Comparison of ENCODE assay signal across 10 mouse cellular contexts in the genomic region with DNA sequence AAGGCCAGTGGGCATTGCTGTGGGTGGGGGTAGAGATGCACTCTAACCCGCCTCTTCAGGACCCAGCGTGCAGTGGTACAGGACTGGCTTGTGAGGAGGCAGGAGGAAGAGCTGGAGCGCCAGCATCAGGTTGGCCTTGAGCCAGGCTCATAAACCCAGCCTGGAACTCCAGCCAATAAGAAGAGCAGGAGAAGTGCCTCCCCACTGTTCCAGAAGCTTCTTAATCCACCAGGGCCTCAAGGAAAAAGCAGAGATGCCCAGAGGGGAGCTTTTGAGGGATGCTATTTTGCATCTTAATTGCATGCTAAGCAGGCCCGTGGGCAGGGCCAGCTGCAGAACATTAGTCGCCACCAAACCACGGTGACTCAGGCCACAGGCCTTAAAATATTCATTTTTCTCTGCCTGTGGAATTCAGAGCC.
DNase-seq lines count a peak whose midpoint lies in the region; ATAC-seq lines count a peak whose summit lies in the region.
"Had no signal": no experiment of that assay in that cellular context is flagged by ENCODE, and none has a peak within 500 bp of the region (broad histone marks: within the 10 kb centered on the region; RNA-seq: fewer than 3 reads in every experiment).

No protein-coding gene starts in this region.

- H3K27me3 ChIP-seq in hindbrain, embryonic 14.5 days (ENCODE audit: control insufficient read depth, insufficient read depth, low read length), result no peaks in the 10 kb centered on the region
- no peaks in the 10 kb centered on the region; the same call in 1 of the 2 replicates for H3K27me3 ChIP-seq in midbrain, embryonic 15.5 days (replicated peaks)
- H3K27me3 ChIP-seq in kidney, embryonic 15.5 days, result peaks cover 6% of the 10 kb centered on the region; the same call in 1 of the 2 replicates
- H3K27me3 ChIP-seq in intestine, embryonic 15.5 days (replicated peaks), result no peaks in the 10 kb centered on the region; the same call in 1 of the 2 replicates

- peaks cover 11% of the 10 kb centered on the region; the same call in 1 of the 2 replicates for H3K4me1 ChIP-seq in hindbrain, embryonic 14.5 days (replicated peaks; ENCODE audit: control insufficient read depth, insufficient read depth, low read length)
- peaks cover 18% of the 10 kb centered on the region for H3K4me1 ChIP-seq in midbrain, embryonic 15.5 days
- H3K4me1 ChIP-seq in kidney, embryonic 15.5 days, result no peaks in the 10 kb centered on the region
- H3K4me1 ChIP-seq in intestine, embryonic 15.5 days (replicated peaks), result no peaks in the 10 kb centered on the region
- H3K4me1 ChIP-seq: heart, embryonic 15.5 days had no signal

- H3K9ac ChIP-seq in hindbrain, embryonic 14.5 days, result no peak overlapping the region
- H3K9ac ChIP-seq in midbrain, embryonic 15.5 days, result no peak overlapping the region
- no peak overlapping the region for H3K9ac ChIP-seq in kidney, embryonic 15.5 days
- H3K9ac ChIP-seq in intestine, embryonic 15.5 days, result no peak overlapping the region
- H3K9ac ChIP-seq: heart, embryonic 15.5 days had no signal

- peak; percentile 76 for ATAC-seq in hindbrain, embryonic 14.5 days (ENCODE audit: low FRiP score)
- peak; percentile 67 for ATAC-seq in midbrain, embryonic 15.5 days (replicated peaks)
- no peak for ATAC-seq in kidney, embryonic 15.5 days (replicated peaks; ENCODE audit: low FRiP score)
- ATAC-seq in intestine, embryonic 15.5 days, result no peak

- H3K36me3 ChIP-seq in hindbrain, embryonic 14.5 days (replicated peaks; ENCODE audit: control insufficient read depth, insufficient read depth), result no peaks in the 10 kb centered on the region
- no peaks in the 10 kb centered on the region for H3K36me3 ChIP-seq in midbrain, embryonic 15.5 days (replicated peaks)
- no peaks in the 10 kb centered on the region for H3K36me3 ChIP-seq in kidney, embryonic 15.5 days
- H3K36me3 ChIP-seq in intestine, embryonic 15.5 days, result no peaks in the 10 kb centered on the region
- H3K36me3 ChIP-seq: heart, embryonic 15.5 days had no signal

- no peak overlapping the region for H3K4me3 ChIP-seq in hindbrain, embryonic 14.5 days (replicated peaks; ENCODE audit: low read length)
- no peak overlapping the region for H3K4me3 ChIP-seq in midbrain, embryonic 15.5 days
- no peak overlapping the region for H3K4me3 ChIP-seq in kidney, embryonic 15.5 days (replicated peaks)
- no peak overlapping the region for H3K4me3 ChIP-seq in intestine, embryonic 15.5 days (replicated peaks)
- H3K4me3 ChIP-seq: heart, embryonic 15.5 days had no signal

- 25% methylated on average over 6 of the region's 6 CpGs for WGBS in hindbrain, embryonic 14.5 days
- whole genome bisulfite sequencing in midbrain, embryonic 15.5 days, result 21% methylated on average over 6 of the region's 6 CpGs
- WGBS in kidney, embryonic 15.5 days, result 61% methylated on average over 6 of the region's 6 CpGs
- 60% methylated on average over 6 of the region's 6 CpGs for WGBS in intestine, embryonic 15.5 days

- H3K27ac ChIP-seq in hindbrain, embryonic 14.5 days, result no peak overlapping the region
- peak overlapping the region; percentile 54 for H3K27ac ChIP-seq in midbrain, embryonic 15.5 days
- no peak overlapping the region for H3K27ac ChIP-seq in kidney, embryonic 15.5 days
- no peak overlapping the region for H3K27ac ChIP-seq in intestine, embryonic 15.5 days
- H3K27ac ChIP-seq: heart, embryonic 15.5 days had no signal

- H3K9me3 ChIP-seq in hindbrain, embryonic 14.5 days (ENCODE audit: control insufficient read depth, low read length), result 0 out of 2 replicates have a peak, but pooled peaks cover 6% of the 10 kb centered on the region
- H3K9me3 ChIP-seq in midbrain, embryonic 15.5 days, result no peaks in the 10 kb centered on the region
- H3K9me3 ChIP-seq in kidney, embryonic 15.5 days (replicated peaks), result no peaks in the 10 kb centered on the region
- H3K9me3 ChIP-seq in intestine, embryonic 15.5 days, result no peaks in the 10 kb centered on the region
- H3K9me3 ChIP-seq: heart, embryonic 15.5 days had no signal

- DNase-seq in retina, postnatal 1 day, result peak; percentile 55
- DNase-seq in retina, embryonic 14.5 days (ENCODE audit: low spot score), result no peak
- peak; percentile 36 for DNase-seq in hindbrain, embryonic 14.5 days (ENCODE audit: low spot score)
- DNase-seq in embryo, embryonic 11 days, result no peak
- no peak for DNase-seq in lung, adult 18-20 months
- DNase-seq: kidney, postnatal 25 days had no signal

- no peak overlapping the region for H3K4me2 ChIP-seq in hindbrain, embryonic 14.5 days (replicated peaks)
- H3K4me2 ChIP-seq in midbrain, embryonic 15.5 days, result no peak overlapping the region
- no peak overlapping the region for H3K4me2 ChIP-seq in kidney, embryonic 15.5 days
- H3K4me2 ChIP-seq in intestine, embryonic 15.5 days (replicated peaks), result no peak overlapping the region
- H3K4me2 ChIP-seq: heart, embryonic 15.5 days had no signal

Comparison
In these comparisons a context has a peak if more than half of its experiments do, and no peak if none do; other contexts are left out.
1. DNase-seq: peak in retina, postnatal 1 day (single experiment) and hindbrain, embryonic 14.5 days (single experiment); none in retina, embryonic 14.5 days (single experiment), embryo, embryonic 11 days (single experiment) and lung, adult 18-20 months (0 of 2).
2. ATAC-seq: peak in hindbrain, embryonic 14.5 days (single experiment) and midbrain, embryonic 15.5 days (single experiment); none in kidney, embryonic 15.5 days (single experiment) and intestine, embryonic 15.5 days (single experiment).